17 mouse cellular contexts compared by ENCODE assay signal in genomic region chr5:42989287-42989686, GRCm38 (mm10).
"Had no signal": no experiment of that assay in that cellular context is flagged by ENCODE, and none has a peak within 500 bp of the region (broad histone marks: within the 10 kb centered on the region; RNA-seq: fewer than 3 reads in every experiment).

No protein-coding gene starts in this region.

- H3K9ac ChIP-seq: neural tube, embryonic 12.5 days; neural tube, embryonic 13.5 days; neural tube, embryonic 15.5 days; stomach, embryonic 15.5 days had no signal

- H3K27me3 ChIP-seq: neural tube, embryonic 12.5 days; neural tube, embryonic 13.5 days; neural tube, embryonic 15.5 days; stomach, embryonic 15.5 days had no signal

- H3K4me1 ChIP-seq: neural tube, embryonic 12.5 days; neural tube, embryonic 13.5 days; neural tube, embryonic 15.5 days; stomach, embryonic 15.5 days had no signal

- H3K4me3 ChIP-seq: neural tube, embryonic 12.5 days; neural tube, embryonic 13.5 days; neural tube, embryonic 15.5 days; stomach, embryonic 15.5 days had no signal

- H3K36me3 ChIP-seq: neural tube, embryonic 12.5 days; neural tube, embryonic 13.5 days; neural tube, embryonic 15.5 days; stomach, embryonic 15.5 days had no signal

- H3K27ac ChIP-seq: neural tube, embryonic 12.5 days; neural tube, embryonic 13.5 days; neural tube, embryonic 15.5 days; stomach, embryonic 15.5 days; stomach, postnatal 0 days had no signal

- H3K4me2 ChIP-seq: neural tube, embryonic 12.5 days; neural tube, embryonic 13.5 days; neural tube, embryonic 15.5 days; stomach, embryonic 15.5 days had no signal

- DNase-seq: retina, postnatal 1 day; right cerebral cortex, adult 18-20 months; right cerebral cortex, postnatal 14 days; right cerebral cortex, postnatal 25 days; right cerebral cortex, postnatal 4 days; spleen, adult 18-20 months; thymus, adult 18-20 months; thymus, adult 2 months; thymus, postnatal 14 days; thymus, postnatal 25 days; thymus, postnatal 36 days; thymus, postnatal 4 days had no signal

- H3K9me3 ChIP-seq: neural tube, embryonic 12.5 days; neural tube, embryonic 13.5 days; neural tube, embryonic 15.5 days; stomach, embryonic 15.5 days had no signal
